Mouse (Mus musculus): ENCODE data around the gene Ap3d1. TPM values are rescaled to one million over a fixed set of nuclear protein-coding genes. Genes with fewer than 3 reads are reported as not detected.

Gene Ap3d1
- polyA plus RNA-seq, 1 experiment from 2014 or later, result 102 TPM

DNA sequence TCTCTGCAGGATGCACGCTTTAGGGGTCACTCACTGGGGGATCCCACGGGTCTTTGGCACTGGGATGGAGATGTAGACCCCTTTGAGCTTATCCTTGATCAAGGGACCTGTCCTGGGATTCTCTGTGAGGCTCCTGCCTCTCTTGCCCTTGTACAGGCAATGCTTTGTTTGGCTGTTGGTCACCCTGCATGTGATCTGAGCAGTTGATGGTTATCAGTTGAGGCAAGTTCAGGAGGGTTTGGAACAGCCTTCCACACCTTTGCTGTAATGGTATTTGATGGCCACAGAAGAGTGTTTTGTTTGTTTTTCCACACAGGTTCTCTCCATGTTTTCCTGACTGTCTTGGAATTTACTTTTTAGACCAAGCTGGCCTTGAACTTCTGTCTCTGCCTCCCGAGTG lies 19.8 kb upstream of the Ap3d1 start:
- peaks cover 21% of the 10 kb centered on the region for H3K4me1 ChIP-seq (ENCODE audit: control insufficient read depth, insufficient read depth, low read depth, low read length)
- no peaks in the 10 kb centered on the region for H3K9me3 ChIP-seq (ENCODE audit: control insufficient read depth, low read length)
- H3K27me3 ChIP-seq (replicated peaks; ENCODE audit: control insufficient read depth, insufficient read depth, low read length), result no peaks in the 10 kb centered on the region

GRCm38 (mm10) chr10:80760596-80761524 lies 18.8 kb upstream of the Ap3d1 start:
- H3K36me3 ChIP-seq (ENCODE audit: control insufficient read depth, insufficient read depth, low read length), result no peaks in the 10 kb centered on the region
- H3K4me1 ChIP-seq (ENCODE audit: control insufficient read depth, insufficient read depth, low read depth, low read length), result peaks cover 30% of the 10 kb centered on the region
- no peak for ATAC-seq
- H3K27ac ChIP-seq (ENCODE audit: low read depth, low read length), result no peak overlapping the region
- no peaks in the 10 kb centered on the region for H3K9me3 ChIP-seq (ENCODE audit: control insufficient read depth, low read length)
- no peak overlapping the region for H3K9ac ChIP-seq (ENCODE audit: low read depth, low read length)
- WGBS, result 93% methylated on average over 4 of the region's 4 CpGs
- H3K27me3 ChIP-seq (replicated peaks; ENCODE audit: control insufficient read depth, insufficient read depth, low read length), result no peaks in the 10 kb centered on the region
- no peak overlapping the region for H3K4me2 ChIP-seq (ENCODE audit: low read length)
- H3K4me3 ChIP-seq (ENCODE audit: low read length), result no peak overlapping the region

More for the DNA sequence above, 19.8 kb upstream of the Ap3d1 start:
- Histone ChIP-seq H3K4me2 (ENCODE audit: low read length) (no peak overlapping the region), H3K9ac (ENCODE audit: low read depth, low read length) (no peak overlapping the region), H3K4me3 (ENCODE audit: low read length) (no peak overlapping the region), H3K27ac (ENCODE audit: low read depth, low read length) (no peak overlapping the region), H3K36me3 (ENCODE audit: control insufficient read depth, insufficient read depth, low read length) (0 out of 2 replicates have a peak, but pooled peaks cover 6% of the 10 kb centered on the region)
- WGBS, result 71% methylated on average over 3 of the region's 3 CpGs
- no peak for ATAC-seq

GRCm38 (mm10) chr10:80758651-80759050 lies 16.6 kb upstream of the Ap3d1 start:
- no peak for ATAC-seq
- H3K9me3 ChIP-seq (ENCODE audit: control insufficient read depth, low read length), result no peaks in the 10 kb centered on the region
- no peak overlapping the region for H3K27ac ChIP-seq (ENCODE audit: low read depth, low read length)
- WGBS, result 89% methylated on average over 7 of the region's 7 CpGs
- no peak overlapping the region for H3K4me2 ChIP-seq (ENCODE audit: low read length)
- H3K4me3 ChIP-seq (ENCODE audit: low read length), result no peak overlapping the region
- H3K4me1 ChIP-seq (ENCODE audit: control insufficient read depth, insufficient read depth, low read depth, low read length), result peaks cover 35% of the 10 kb centered on the region
- no peaks in the 10 kb centered on the region for H3K27me3 ChIP-seq (replicated peaks; ENCODE audit: control insufficient read depth, insufficient read depth, low read length)
- no peak overlapping the region for H3K9ac ChIP-seq (ENCODE audit: low read depth, low read length)
- no peaks in the 10 kb centered on the region for H3K36me3 ChIP-seq (ENCODE audit: control insufficient read depth, insufficient read depth, low read length)

- peaks cover 35% of the 10 kb centered on the region for H3K4me1 ChIP-seq (ENCODE audit: control insufficient read depth, insufficient read depth, low read depth, low read length)
- 37% methylated on average over 5 of the region's 5 CpGs for WGBS
- H3K27ac ChIP-seq (ENCODE audit: low read depth, low read length), result no peak overlapping the region
Observed at GRCm38 (mm10) chr10:80757717-80758116, 15.7 kb upstream of the Ap3d1 start.

DNA sequence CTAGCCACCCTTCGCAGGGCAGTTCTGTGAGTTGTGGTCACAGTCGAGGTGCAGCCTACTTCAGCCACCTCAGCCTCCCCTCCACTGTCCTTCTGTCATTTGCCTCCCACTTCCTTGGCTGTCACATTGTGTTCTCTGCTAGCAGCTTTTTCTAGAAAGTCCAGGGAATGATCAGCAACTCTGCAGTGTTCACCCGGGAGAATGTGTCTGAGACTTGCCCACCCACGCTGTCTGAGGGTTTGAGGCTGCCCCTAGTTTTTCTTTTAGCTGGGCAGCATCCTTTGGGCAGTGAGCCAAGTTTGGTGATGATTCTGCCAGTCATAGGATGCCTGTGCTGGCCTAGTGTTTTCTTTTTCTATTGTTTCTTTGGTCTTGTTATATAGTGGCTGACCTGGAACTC lies 14.9 kb upstream of the Ap3d1 start:
- H3K27ac ChIP-seq (ENCODE audit: low read depth, low read length), result no peak overlapping the region
- no peak overlapping the region for H3K4me3 ChIP-seq (ENCODE audit: low read length)
- peaks cover 39% of the 10 kb centered on the region for H3K4me1 ChIP-seq (ENCODE audit: control insufficient read depth, insufficient read depth, low read depth, low read length)
- H3K9ac ChIP-seq (ENCODE audit: low read depth, low read length), result peak overlapping the region; percentile 26; the same call in 1 of the 2 replicates
- H3K4me2 ChIP-seq (ENCODE audit: low read length), result peak overlapping the region; percentile 23; the same call in 1 of the 2 replicates
- no peak for ATAC-seq
- no peaks in the 10 kb centered on the region for H3K36me3 ChIP-seq (ENCODE audit: control insufficient read depth, insufficient read depth, low read length)
- no peaks in the 10 kb centered on the region for H3K9me3 ChIP-seq (ENCODE audit: control insufficient read depth, low read length)
- H3K27me3 ChIP-seq (replicated peaks; ENCODE audit: control insufficient read depth, insufficient read depth, low read length), result no peaks in the 10 kb centered on the region
- 62% methylated on average over 4 of the region's 4 CpGs for WGBS

More at GRCm38 (mm10) chr10:80757717-80758116, 15.7 kb upstream of the Ap3d1 start:
- Histone ChIP-seq H3K36me3 (ENCODE audit: control insufficient read depth, insufficient read depth, low read length) (no peaks in the 10 kb centered on the region), H3K9me3 (ENCODE audit: control insufficient read depth, low read length) (no peaks in the 10 kb centered on the region), H3K9ac (ENCODE audit: low read depth, low read length) (peak overlapping the region; percentile 2; the same call in 1 of the 2 replicates), H3K27me3 (replicated peaks; ENCODE audit: control insufficient read depth, insufficient read depth, low read length) (no peaks in the 10 kb centered on the region), H3K4me3 (ENCODE audit: low read length) (no peak overlapping the region), H3K4me2 (ENCODE audit: low read length) (no peak overlapping the region)
- no peak for ATAC-seq

DNA sequence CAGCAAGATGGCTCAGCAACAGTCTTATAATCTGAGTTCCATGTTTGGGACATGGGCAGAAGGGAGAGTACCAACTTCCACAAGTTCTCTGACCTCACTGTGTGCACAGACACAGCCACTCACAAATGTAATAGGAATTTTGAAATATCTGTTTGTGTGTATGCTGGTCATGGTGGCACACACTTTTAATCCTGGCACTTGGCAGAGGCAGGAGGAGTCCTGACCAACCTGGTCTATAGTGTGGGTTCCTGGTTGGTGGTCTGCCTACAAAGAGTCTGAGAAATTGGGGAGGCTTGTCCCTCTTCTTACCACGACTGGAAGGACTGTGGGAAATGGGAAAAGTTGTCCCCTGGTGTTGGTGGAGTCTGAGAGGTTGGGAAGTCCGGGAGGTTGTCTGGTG lies 14.4 kb upstream of the Ap3d1 start:
- Histone ChIP-seq H3K9ac (ENCODE audit: low read depth, low read length) (no peak overlapping the region), H3K4me1 (ENCODE audit: control insufficient read depth, insufficient read depth, low read depth, low read length) (peaks cover 39% of the 10 kb centered on the region), H3K9me3 (ENCODE audit: control insufficient read depth, low read length) (no peaks in the 10 kb centered on the region), H3K36me3 (ENCODE audit: control insufficient read depth, insufficient read depth, low read length) (no peaks in the 10 kb centered on the region), H3K27me3 (replicated peaks; ENCODE audit: control insufficient read depth, insufficient read depth, low read length) (no peaks in the 10 kb centered on the region), H3K4me2 (ENCODE audit: low read length) (peak overlapping the region; percentile 65), H3K4me3 (ENCODE audit: low read length) (peak overlapping the region; percentile 82), H3K27ac (ENCODE audit: low read depth, low read length) (no peak overlapping the region)
- WGBS, result 60% methylated on average over 2 of the region's 2 CpGs
- no peak for ATAC-seq

GRCm38 (mm10) chr10:80756099-80756498 lies 14.0 kb upstream of the Ap3d1 start:
- Histone ChIP-seq H3K27ac (ENCODE audit: low read depth, low read length) (no peak overlapping the region), H3K4me3 (ENCODE audit: low read length) (peak overlapping the region; percentile 82), H3K9ac (ENCODE audit: low read depth, low read length) (peak overlapping the region; percentile 81), H3K36me3 (ENCODE audit: control insufficient read depth, insufficient read depth, low read length) (no peaks in the 10 kb centered on the region), H3K9me3 (ENCODE audit: control insufficient read depth, low read length) (no peaks in the 10 kb centered on the region), H3K27me3 (replicated peaks; ENCODE audit: control insufficient read depth, insufficient read depth, low read length) (no peaks in the 10 kb centered on the region), H3K4me2 (ENCODE audit: low read length) (peak overlapping the region; percentile 65), H3K4me1 (ENCODE audit: control insufficient read depth, insufficient read depth, low read depth, low read length) (peaks cover 39% of the 10 kb centered on the region)
- WGBS, result 40% methylated on average over 3 of the region's 3 CpGs
- ATAC-seq, result no peak

- H3K36me3 ChIP-seq (ENCODE audit: control insufficient read depth, insufficient read depth, low read length), result no peaks in the 10 kb centered on the region
- no peaks in the 10 kb centered on the region for H3K9me3 ChIP-seq (ENCODE audit: control insufficient read depth, low read length)
- under 1% methylated on average over 57 of the region's 75 CpGs for WGBS
- H3K4me1 ChIP-seq (ENCODE audit: control insufficient read depth, insufficient read depth, low read depth, low read length), result peaks cover 35% of the 10 kb centered on the region
- H3K27me3 ChIP-seq (replicated peaks; ENCODE audit: control insufficient read depth, insufficient read depth, low read length), result no peaks in the 10 kb centered on the region
- ATAC-seq, result no peak
- peak overlapping the region; percentile 86 for H3K27ac ChIP-seq (ENCODE audit: low read depth, low read length)
- peak overlapping the region; percentile 65 for H3K4me2 ChIP-seq (ENCODE audit: low read length)
- H3K9ac ChIP-seq (ENCODE audit: low read depth, low read length), result peak overlapping the region; percentile 81
- H3K4me3 ChIP-seq (ENCODE audit: low read length), result peak overlapping the region; percentile 82
Observed at GRCm38 (mm10) chr10:80755291-80756015, 13.4 kb upstream of the Ap3d1 start.
